Mouse (Mus musculus): ENCODE results near the gene Stxbp1.

DNA sequence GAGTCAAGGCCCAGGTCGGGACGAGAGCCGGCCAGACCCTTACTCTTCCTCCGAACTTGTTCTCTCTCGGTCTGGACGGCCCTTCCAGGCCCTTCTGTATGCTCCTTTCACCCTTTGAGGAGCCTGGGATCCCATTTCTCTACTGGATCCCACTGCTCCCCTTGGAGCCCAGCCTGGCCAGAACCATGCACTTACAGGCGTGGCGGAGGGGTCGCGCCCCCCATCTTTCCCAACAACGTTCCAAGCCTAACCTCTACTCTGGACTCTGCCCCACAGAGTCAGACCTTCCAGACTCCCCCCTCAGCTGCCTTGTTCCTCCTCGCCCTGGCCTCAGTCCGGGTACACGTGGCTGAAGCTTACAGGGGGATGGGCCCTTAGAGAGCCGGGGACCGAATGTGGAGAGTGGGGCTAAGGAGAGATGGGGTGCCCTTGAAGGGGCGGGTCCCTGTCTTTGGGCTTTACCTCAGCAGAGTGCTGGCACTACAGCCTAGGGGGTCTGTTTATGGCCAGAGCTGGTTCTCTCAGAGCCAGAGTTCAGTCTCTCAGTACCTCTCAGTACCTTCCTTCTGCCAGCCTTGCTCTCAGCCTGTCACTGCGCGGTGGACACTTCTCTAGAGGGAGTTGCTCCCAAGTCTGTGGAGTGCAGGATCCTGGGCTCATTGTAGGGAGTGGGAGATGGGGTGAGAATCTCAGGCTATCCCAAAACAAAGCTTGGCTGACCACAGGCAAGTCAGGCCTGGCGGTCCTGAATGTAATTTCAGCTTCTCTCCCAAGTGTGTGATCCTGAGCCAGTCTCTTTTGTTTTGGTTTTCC, 29.7 kb upstream of the Stxbp1 start:
- TF ChIP-seq CTCF (IDR thresholded peaks at IDR 0.05; ENCODE audit: borderline replicate concordance, insufficient read depth, low read depth, low read length) = no peak
- no peak for TF ChIP-seq POLR2A (IDR thresholded peaks at IDR 0.05; ENCODE audit: borderline replicate concordance, insufficient read depth, low read length)

Data from cerebellum, adult 2 months (tissue).